Mouse (Mus musculus) inflammation-experienced regulatory T-cells (primary cell): ENCODE data around the gene Hace1. TPM values are rescaled to one million over a fixed set of nuclear protein-coding genes. Genes with fewer than 3 reads are reported as not detected.

Experiments used
- polyA plus RNA-seq, 2 experiments: library from polyadenylated mRNA; unstranded; fragments of 100-300 nt; shearing (Covaris generic); gene quantifications; one replicate each; pipeline ENCODE4 v1.2.1; 2017

Gene Hace1
- 10 to 100 TPM; 24.5 to 36.6 TPM for polyA plus RNA-seq

DNA sequence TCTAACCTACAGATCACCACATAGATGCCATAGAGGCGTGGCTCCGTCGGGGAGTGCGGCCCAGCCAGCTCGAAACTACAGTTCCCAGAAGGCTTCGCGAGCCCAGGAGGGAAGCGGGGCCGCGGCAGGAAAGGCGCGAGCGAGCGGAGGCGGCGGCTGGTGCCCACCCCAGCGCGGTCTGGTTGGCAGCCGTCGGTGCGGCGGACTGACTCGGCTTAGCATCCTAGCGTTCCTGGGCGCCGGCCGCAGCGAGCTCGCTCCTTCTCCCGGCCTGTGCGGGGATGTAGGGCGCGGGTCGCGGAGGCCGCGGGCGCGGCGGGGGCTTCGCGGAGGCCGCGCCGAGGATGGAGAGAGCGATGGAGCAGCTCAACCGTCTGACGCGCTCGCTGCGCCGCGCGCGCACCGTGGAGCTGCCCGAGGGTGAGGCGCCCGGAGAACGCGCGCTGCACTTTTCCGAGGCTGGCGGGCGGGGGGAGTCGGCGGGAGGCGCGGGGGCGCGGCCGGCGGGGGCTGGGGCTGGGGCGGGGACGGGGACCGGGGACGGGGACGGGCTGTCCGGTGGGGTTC, at the start of gene Hace1:
Gene Hace1, plus strand, starts transcription at position 99 of the 567 bp plus-strand sequence.

Other genes starting within 250 kb of the Hace1 start
- not detected for gene Bves, start 242.1 kb upstream of the Hace1 start, polyA plus RNA-seq
- under 1 TPM in 1 of 2 experiments, not detected in 1; 0.72 TPM for gene Lin28b, start 91.4 kb upstream of the Hace1 start, polyA plus RNA-seq